Mouse (Mus musculus) CH12.LX (cell line): Measurements from ENCODE around the gene Snx5. TPM values are rescaled to one million over a fixed set of nuclear protein-coding genes. Genes with fewer than 3 reads are reported as not detected.

Source experiments
- DNase-seq: peaks from one replicate; pipeline ENCODE4 v3.0.0-alpha.2; 2013; ENCODE audit errors: extremely low read depth
- H3K27ac ChIP-seq: 2 replicates; pipeline ENCODE4 v1.5.1; 2012; ENCODE audit warnings: low read depth, mild to moderate bottlenecking, control low read depth, moderate library complexity; ENCODE audit not compliant: insufficient read depth
- H3K27me3 ChIP-seq: replicated peaks from 2 replicates; pipeline ENCODE3; 2012; ENCODE audit warnings: inconsistent platforms
- H3K36me3 ChIP-seq, 2 experiments: replicated peaks in 1 of 2; 2 replicates each; pipeline versions ENCODE3 to v1.6.1; 2012; ENCODE audit warnings: inconsistent platforms in 1 of 2, low read length in 1 of 2, mild to moderate bottlenecking in 1 of 2, mixed read lengths in 1 of 2, moderate library complexity in 1 of 2; ENCODE audit not compliant: control insufficient read depth in 1 of 2, insufficient read depth in 1 of 2
- H3K4me1 ChIP-seq, 2 experiments: 2 replicates each; pipeline ENCODE4 v1.6.1; 2012; ENCODE audit warnings: inconsistent platforms in 1 of 2, moderate library complexity in 1 of 2; ENCODE audit not compliant: insufficient read depth in 2 of 2, control insufficient read depth in 1 of 2
- H3K4me2 ChIP-seq: 2 replicates; pipeline ENCODE4 v1.6.1; 2012; ENCODE audit warnings: low read depth, mild to moderate bottlenecking, control low read depth; ENCODE audit not compliant: poor library complexity, insufficient read depth, severe bottlenecking
- H3K4me3 ChIP-seq, 3 experiments: fragments of 150-350 bp in 1 of 3; sonication (generic) in 1 of 3; replicated peaks in 1 of 3; 2 replicates each; pipeline versions ENCODE3 to v1.5.1; 2011 to 2012; ENCODE audit warnings: low read depth in 2 of 3, low read length in 2 of 3, mild to moderate bottlenecking in 2 of 3, moderate library complexity in 2 of 3, control low read depth in 1 of 3, improper control_type of control experiment in 1 of 3, inconsistent platforms in 1 of 3, mixed read lengths in 1 of 3; ENCODE audit not compliant: poor library complexity in 1 of 3
- H3K79me2 ChIP-seq: replicated peaks from 2 replicates; pipeline ENCODE4 v1.6.1; 2012; ENCODE audit warnings: mild to moderate bottlenecking, moderate library complexity; ENCODE audit not compliant: control insufficient read depth, poor library complexity, insufficient read depth, severe bottlenecking; ENCODE audit errors: extremely low read depth
- H3K9ac ChIP-seq: 2 replicates; pipeline ENCODE4 v1.6.1; 2012; ENCODE audit warnings: low read depth, mild to moderate bottlenecking, control low read depth, moderate library complexity; ENCODE audit not compliant: insufficient read depth
- H3K9me3 ChIP-seq: replicated peaks from 2 replicates; pipeline ENCODE3; 2012; ENCODE audit warnings: low read length, inconsistent platforms, mixed read lengths
- CTCF ChIP-seq, 2 experiments: IDR thresholded peaks in 1 of 2; conservative IDR thresholded peaks in 1 of 2; 2 replicates each; pipeline ENCODE4 v1.5.1; 2011 to 2012; ENCODE audit warnings: low read depth in 2 of 2, low read length in 2 of 2, improper control_type of control experiment in 1 of 2, inconsistent platforms in 1 of 2, mild to moderate bottlenecking in 1 of 2, moderate library complexity in 1 of 2
- E2F4 ChIP-seq: IDR thresholded peaks from 2 replicates; pipeline ENCODE4 v1.6.1; 2011; ENCODE audit warnings: low read depth, low read length, improper control_type of control experiment; ENCODE audit not compliant: insufficient replicate concordance
- ETS1 ChIP-seq: conservative IDR thresholded peaks from 2 replicates; pipeline ENCODE4 v1.6.1; 2012; ENCODE audit warnings: low read depth, mild to moderate bottlenecking, inconsistent platforms, low read length, improper control_type of control experiment, moderate library complexity
- GABPA ChIP-seq: IDR thresholded peaks from 2 replicates; pipeline ENCODE4 v1.6.1; 2012; ENCODE audit warnings: low read depth, low read length, improper control_type of control experiment, inconsistent platforms; ENCODE audit not compliant: insufficient replicate concordance
- HCFC1 ChIP-seq: IDR thresholded peaks from 2 replicates; pipeline ENCODE4 v1.6.1; 2012; ENCODE audit warnings: low read depth, mild to moderate bottlenecking, inconsistent platforms, low read length, improper control_type of control experiment
- JUND ChIP-seq: conservative IDR thresholded peaks from 2 replicates; pipeline ENCODE4 v1.6.1; 2011; ENCODE audit warnings: low read depth, low read length, improper control_type of control experiment
- MAZ ChIP-seq: IDR thresholded peaks from 2 replicates; pipeline ENCODE4 v1.6.1; 2012; ENCODE audit warnings: low read depth, mild to moderate bottlenecking, inconsistent platforms, low read length, improper control_type of control experiment, moderate library complexity
- MEF2A ChIP-seq: IDR thresholded peaks from 2 replicates; pipeline ENCODE4 v1.6.1; 2014; ENCODE audit warnings: low read depth, mild to moderate bottlenecking, inconsistent platforms, low read length, improper control_type of control experiment, borderline replicate concordance
- MXI1 ChIP-seq: IDR thresholded peaks from 2 replicates; pipeline ENCODE4 v1.6.1; 2011; ENCODE audit warnings: mild to moderate bottlenecking, low read depth, low read length, improper control_type of control experiment
- NRF1 ChIP-seq: IDR thresholded peaks from 2 replicates; pipeline ENCODE4 v1.6.1; 2014; ENCODE audit warnings: low read depth, mild to moderate bottlenecking, inconsistent platforms, low read length, improper control_type of control experiment, moderate library complexity
- POLR2A ChIP-seq: IDR thresholded peaks from 2 replicates; pipeline ENCODE4 v1.6.1; 2011; ENCODE audit warnings: low read depth, mild to moderate bottlenecking, improper control_type of control experiment, low read length
- POLR2AphosphoS2 ChIP-seq: IDR thresholded peaks from 2 replicates; pipeline ENCODE4 v1.6.1; 2011; ENCODE audit warnings: low read depth, low read length, improper control_type of control experiment
- SMC3 ChIP-seq: IDR thresholded peaks from 2 replicates; pipeline ENCODE4 v1.6.1; 2011; ENCODE audit warnings: low read depth, low read length, improper control_type of control experiment
- TBP ChIP-seq: conservative IDR thresholded peaks from 2 replicates; pipeline ENCODE4 v1.6.1; 2011; ENCODE audit warnings: low read depth, low read length, improper control_type of control experiment
- TCF12 ChIP-seq: IDR thresholded peaks from 2 replicates; pipeline ENCODE4 v1.6.1; 2014; ENCODE audit warnings: low read depth, mild to moderate bottlenecking, inconsistent platforms, low read length, improper control_type of control experiment
- ZC3H11A ChIP-seq: IDR thresholded peaks from 2 replicates; pipeline ENCODE4 v1.6.1; 2012; ENCODE audit warnings: low read depth, mild to moderate bottlenecking, inconsistent platforms, low read length, improper control_type of control experiment
- ZNF384 ChIP-seq: IDR thresholded peaks from 2 replicates; pipeline ENCODE4 v1.6.1; 2012; ENCODE audit warnings: low read depth, low read length, improper control_type of control experiment, inconsistent platforms
- dilution Hi-C: fragments of 300-500 bp; cut with MboI; formaldehyde crosslinking; loops from 2 replicates; pipeline ENCODE4 v1.14.3; 2020; ENCODE audit warnings: low sequenced_read_pairs; ENCODE audit not compliant: extremely low pct_unique_long_range_greater_than_20kb, extremely low pct_ligation_motif_present
- in situ Hi-C: fragments of 300-500 bp; cut with MboI; formaldehyde crosslinking; loops from 3 replicates; pipeline ENCODE4 v1.14.3; 2019; ENCODE audit warnings: low sequenced_read_pairs, low pct_ligation_motif_present, low pct_unique_long_range_greater_than_20kb, mixed read lengths
- polyA plus RNA-seq: library from polyadenylated mRNA; unstranded; fragments of >175 nt; gene quantifications from 2 replicates; pipeline ENCODE4 v1.2.1, GENCODE M21; 2012; ENCODE audit warnings: low read depth; ENCODE audit not compliant: insufficient read length
- total RNA-seq, 2 experiments: library from RNA; depleted of rRNA; stranded (reverse); fragments of 300-350 nt in 1 of 2; fragments of >200 nt in 1 of 2; gene quantifications; 2 replicates each; pipeline ENCODE4 v1.2.3; 2012 to 2014

The Snx5 gene
- total and polyA plus RNA-seq, 3 experiments: 380 to 1,220 (median 666) TPM

DNA sequence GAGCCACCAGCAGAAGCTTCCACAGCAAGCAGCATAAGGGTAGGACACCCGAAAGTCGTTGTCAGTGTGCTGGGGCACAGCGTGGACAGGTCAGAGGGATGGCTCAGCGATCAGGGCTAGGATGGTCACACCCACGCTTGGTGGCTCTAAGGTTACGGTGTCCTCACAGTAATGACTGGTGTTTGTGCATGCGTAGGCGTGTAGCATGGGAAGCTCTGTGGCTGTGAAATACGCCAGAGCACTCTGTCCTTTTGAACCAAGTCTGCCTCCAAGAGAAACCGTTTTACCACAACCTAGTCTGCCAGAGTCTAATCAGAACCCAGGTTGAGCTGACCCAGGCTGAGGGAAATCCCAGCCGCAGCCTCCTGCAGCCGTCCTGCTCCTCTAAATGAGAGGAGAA, 46.4 kb downstream of the Snx5 start:
- DNase-seq: no peak
- H3K9me3 ChIP-seq: peaks cover 14% of the 10 kb centered on the region
- dilution Hi-C loops: no loop called here
- H3K4me2 ChIP-seq: no peak overlapping the region
- H3K36me3 ChIP-seq: no peaks in the 10 kb centered on the region
- in situ Hi-C loops: no loop called here
- no peaks in the 10 kb centered on the region for H3K27me3 ChIP-seq
- H3K9ac ChIP-seq: no peak overlapping the region
- H3K4me1 ChIP-seq: peaks cover 7 to 14% of the 10 kb centered on the region in 2 experiments; a peak in 3 of 4 replicates
- H3K4me3 ChIP-seq: no peak overlapping the region
- no peaks in the 10 kb centered on the region for H3K79me2 ChIP-seq
- no peak overlapping the region for H3K27ac ChIP-seq
- TF ChIP-seq JUND (no peak), ZC3H11A (no peak), TCF12 (no peak), GABPA (no peak), ZNF384 (no peak), E2F4 (no peak), SMC3 (no peak), HCFC1 (no peak), MXI1 (no peak), POLR2A (no peak), NRF1 (no peak), TBP (no peak), POLR2AphosphoS2 (no peak), MEF2A (no peak), CTCF (conservative IDR thresholded peaks at IDR 0.05 in 1 of 2, IDR thresholded peaks at IDR 0.05 in 1 of 2; ENCODE audit: low read depth in 2 of 2, low read length in 2 of 2) (no peak), MAZ (no peak)

DNA sequence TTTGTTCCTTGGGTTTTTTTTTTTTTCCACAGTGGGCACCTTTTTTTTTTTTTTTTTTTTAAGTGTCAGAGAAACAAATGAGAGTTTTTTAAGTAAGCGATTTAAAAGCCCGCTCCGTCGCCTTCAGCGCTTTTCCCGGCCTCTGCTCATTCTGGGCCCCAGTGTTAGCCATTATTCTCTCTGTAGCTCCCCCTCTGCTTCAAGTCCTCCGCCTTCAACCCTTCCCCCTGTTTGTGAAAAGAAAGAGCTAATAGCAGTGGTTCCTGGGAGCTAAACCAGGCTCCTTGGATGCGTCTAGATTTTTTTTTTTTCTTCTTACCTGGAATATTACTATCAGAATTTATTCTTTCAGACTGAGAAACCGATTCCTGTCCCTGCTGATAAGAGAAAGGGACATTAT, 55.1 kb downstream of the Snx5 start:
- Histone ChIP-seq H3K36me3 (no peaks in the 10 kb centered on the region), H3K9me3 (no peaks in the 10 kb centered on the region), H3K4me3 (no peak overlapping the region), H3K27ac (no peak overlapping the region), H3K4me2 (no peak overlapping the region), H3K27me3 (peaks cover 3% of the 10 kb centered on the region), H3K4me1 (peaks cover 18 to 54% of the 10 kb centered on the region in 2 experiments), H3K79me2 (no peaks in the 10 kb centered on the region), H3K9ac (no peak overlapping the region)
- no peak for DNase-seq
- in situ Hi-C loops: loop anchor here (5.0 to 10.0 kb wide), 3 partner anchors 211 to 378 kb away; partner anchors contain the start of gene Bfsp1
- dilution Hi-C loops: no loop called here
- TF ChIP-seq ETS1 (no peak), ZNF384 (peak; percentile 88)
